Mouse (Mus musculus) hindlimb bud, embryonic 11.5 days (tissue): ENCODE measurements at regions not wholly inside any gene's neighbourhood (a gene's known extent, or its start where the extent isn't known, plus 50 kb on each side); places are given as distances from the start of the nearest gene placed in this dataset.
"Not testable (repeated sequence)": the region's sequence is repeated elsewhere in the genome, so short reads cannot be mapped to it uniquely, and the experiment has no call there.

Source experiments
- DNase-seq: peaks from one replicate; pipeline ENCODE4 v3.0.0-alpha.2; 2012; ENCODE audit warnings: low read depth, low spot score; ENCODE audit errors: extremely low spot score

GRCm38 (mm10) chr1:12555859-12556258 is 1142.0 kb downstream of the A830018L16Rik start:
- no peak for DNase-seq

GRCm38 (mm10) chr1:12571755-12572358 is 1158.0 kb downstream of the A830018L16Rik start:
- DNase-seq, result no peak

- DNase-seq, result no peak
These were observed 1158.9 kb downstream of the A830018L16Rik start for GRCm38 (mm10) chr1:12572770-12573169.

GRCm38 (mm10) chr1:12574274-12574673 is 1160.4 kb downstream of the A830018L16Rik start:
- no peak for DNase-seq

GRCm38 (mm10) chr1:12577027-12577703 is 1163.3 kb downstream of the A830018L16Rik start:
- DNase-seq, result peak; percentile 28

GRCm38 (mm10) chr1:12577978-12578377 is 1164.1 kb downstream of the A830018L16Rik start:
- DNase-seq, result no peak

- no peak for DNase-seq
These were observed 1169.1 kb downstream of the A830018L16Rik start for GRCm38 (mm10) chr1:12583012-12583411.

GRCm38 (mm10) chr1:12586981-12587380 is 1173.1 kb downstream of the A830018L16Rik start:
- not testable (repeated sequence) for DNase-seq

GRCm38 (mm10) chr1:12612102-12612501 is 1198.2 kb downstream of the A830018L16Rik start:
- no peak for DNase-seq

- no peak for DNase-seq
These were observed 1201.4 kb downstream of the A830018L16Rik start for GRCm38 (mm10) chr1:12615303-12615702.

- DNase-seq, result no peak
These were observed 1202.0 kb downstream of the A830018L16Rik start for GRCm38 (mm10) chr1:12615733-12616481.

GRCm38 (mm10) chr1:12619981-12620380 is 1206.1 kb downstream of the A830018L16Rik start:
- DNase-seq, result no peak

GRCm38 (mm10) chr1:12620825-12621224 is 1206.9 kb downstream of the A830018L16Rik start:
- DNase-seq, result no peak

GRCm38 (mm10) chr1:12623158-12623557 is 1209.3 kb downstream of the A830018L16Rik start:
- DNase-seq, result no peak

GRCm38 (mm10) chr1:12633049-12633448 is 1219.1 kb downstream of the A830018L16Rik start:
- no peak for DNase-seq

- no peak for DNase-seq
These were observed 1222.6 kb downstream of the A830018L16Rik start for GRCm38 (mm10) chr1:12636326-12637147.

- no peak for DNase-seq
These were observed 1227.1 kb downstream of the A830018L16Rik start for GRCm38 (mm10) chr1:12640983-12641382.
